In the genomic region with DNA sequence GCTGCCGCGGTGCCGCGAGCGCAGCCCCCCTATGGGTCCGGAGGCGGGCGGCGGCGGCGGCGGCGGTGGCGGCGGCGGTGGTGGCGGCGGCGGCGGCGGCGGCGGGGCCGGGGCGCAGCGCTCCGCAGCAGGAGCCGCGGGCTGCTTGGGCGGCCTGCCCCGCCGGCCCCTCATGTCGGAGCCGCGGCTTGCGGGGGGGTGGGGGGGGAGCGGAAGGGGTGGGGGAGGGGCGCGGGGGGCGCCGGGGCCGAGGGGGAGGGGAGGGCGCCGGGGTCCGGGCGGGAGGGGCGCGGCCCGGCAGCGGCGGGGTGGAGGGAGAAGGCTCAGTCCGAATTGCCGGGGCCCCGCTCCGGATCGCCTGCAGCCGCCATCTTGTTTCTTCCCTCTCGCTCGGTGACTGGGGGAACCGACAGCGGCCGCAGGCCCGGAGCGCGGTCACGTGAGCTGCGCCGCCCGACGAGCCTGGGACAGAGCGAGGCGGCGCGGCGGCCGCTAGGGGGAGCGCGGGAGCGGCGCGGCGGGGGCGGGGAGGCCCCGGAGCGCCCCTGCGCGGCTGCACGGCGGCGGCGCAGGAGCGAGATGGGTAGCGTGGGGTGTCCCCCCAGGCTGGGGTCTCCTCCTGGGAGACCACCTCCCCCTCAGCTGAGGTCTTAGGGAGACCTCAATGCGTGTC, we compare ENCODE assay signal across 8 mouse cellular contexts. TPM values are rescaled to one million over a fixed set of nuclear protein-coding genes. Genes with fewer than 3 reads are reported as not detected.
DNase-seq lines count a peak whose midpoint lies in the region; ATAC-seq and TF ChIP-seq lines count a peak whose summit lies in the region.

A gene (minus strand): TSS at position 379 of the 673 bp plus-strand sequence.

- peak; percentile 95 for TF ChIP-seq CTCF in gastrocnemius, adult 2 months (IDR thresholded peaks at IDR 0.05)

- H3K4me3 ChIP-seq in gastrocnemius, adult 2 months, result peak within 1 kb of the TSS; percentile 94
- H3K4me3 ChIP-seq in hindbrain, embryonic 16.5 days (ENCODE audit: low read length), result peak within 1 kb of the TSS; percentile 92

- peak within 1 kb of the TSS; percentile 98 for H3K9ac ChIP-seq in hindbrain, embryonic 16.5 days (ENCODE audit: low read depth, low read length)

- peak within 1 kb of the TSS; percentile 88 for H3K4me2 ChIP-seq in hindbrain, embryonic 16.5 days (ENCODE audit: low read length)

- peak; percentile 84 for ATAC-seq in common myeloid progenitor, adult 5-6 weeks (replicated peaks; ENCODE audit: low read depth, poor library complexity, severe bottlenecking)
- ATAC-seq in hindbrain, embryonic 16.5 days, result peak; percentile 97
- peak; percentile 96 for ATAC-seq in megakaryocyte, adult 5-6 weeks (ENCODE audit: poor library complexity, severe bottlenecking)

- peaks cover 20% of the 10 kb centered on the region for H3K4me1 ChIP-seq in hindbrain, embryonic 16.5 days (ENCODE audit: control insufficient read depth, insufficient read depth, low read depth, low read length)

- WGBS in hindbrain, embryonic 16.5 days, result 0% methylated on average over 39 of the region's 94 CpGs

- peak; percentile 87 for DNase-seq in adipocyte (ENCODE audit: low spot score)
- peak; percentile 96 for DNase-seq in gastrocnemius, adult 2 months
- DNase-seq in left cerebral cortex, adult 8-10 months (ENCODE audit: low spot score in 2 of 2), result peak; percentile 71 to 80
- peak; percentile 91 for DNase-seq in right cerebral cortex, adult 18-20 months
- DNase-seq in urinary bladder, adult 2 months (ENCODE audit: low spot score), result peak; percentile 87

- no peaks in the 10 kb centered on the region for H3K9me3 ChIP-seq in hindbrain, embryonic 16.5 days (ENCODE audit: control insufficient read depth, low read length)

- H3K27ac ChIP-seq in gastrocnemius, adult 2 months, result peak within 1 kb of the TSS; percentile 94
- H3K27ac ChIP-seq in hindbrain, embryonic 16.5 days (ENCODE audit: low read depth, low read length), result peak within 1 kb of the TSS; percentile 98

- no peaks in the 10 kb centered on the region for H3K36me3 ChIP-seq in hindbrain, embryonic 16.5 days (ENCODE audit: control insufficient read depth, insufficient read depth, low read length)

- intact Hi-C loops in gastrocnemius, adult 2 months (cut with DNase I), result loop anchor here (2.0 to 5.0 kb wide), 2 partner anchors 19 to 35 kb away; no protein-coding TSS in a partner anchor

- no peaks in the 10 kb centered on the region for H3K27me3 ChIP-seq in hindbrain, embryonic 16.5 days (replicated peaks; ENCODE audit: control insufficient read depth, insufficient read depth, low read length)

RNA-seq across cellular contexts. Expression of the gene that starts here (rescaled TPM):
- total RNA-seq in common myeloid progenitor, adult 5-6 weeks (2017), result 58.5 and 82.2 TPM in 2 replicates
- 10 to 100 TPM; 22.4 to 24.2 TPM for total RNA-seq in gastrocnemius, adult 2 months (2021)
- 23.9 and 26.1 TPM in 2 replicates for polyA plus RNA-seq in hindbrain, embryonic 16.5 days (2015; fragmentation: Nextera tagmentation; extraction: Ambion mirVana)
- total RNA-seq in left cerebral cortex, adult 8-10 months (2022), result 10 to 100 TPM; 62.9 to 76.6 (median 65.4) TPM
- 45.6 and 50.8 TPM in 2 replicates for total RNA-seq in megakaryocyte, adult 5-6 weeks (2015)
- 35.9 and 43.4 TPM in 2 replicates for total RNA-seq in megakaryocyte, adult 5-6 weeks (2017)
- 23.2 and 36.2 TPM in 2 replicates for polyA plus RNA-seq in urinary bladder, adult 2 months (2012; rRNA removed)

Comparison
In these comparisons a context has a peak if more than half of its experiments do, and no peak if none do; other contexts are left out.
1. Peak in every context shown above with its lines: DNase-seq, ATAC-seq, H3K4me3 ChIP-seq and H3K27ac ChIP-seq.